Mouse (Mus musculus): ENCODE data around the gene Lin7c.

DNA sequence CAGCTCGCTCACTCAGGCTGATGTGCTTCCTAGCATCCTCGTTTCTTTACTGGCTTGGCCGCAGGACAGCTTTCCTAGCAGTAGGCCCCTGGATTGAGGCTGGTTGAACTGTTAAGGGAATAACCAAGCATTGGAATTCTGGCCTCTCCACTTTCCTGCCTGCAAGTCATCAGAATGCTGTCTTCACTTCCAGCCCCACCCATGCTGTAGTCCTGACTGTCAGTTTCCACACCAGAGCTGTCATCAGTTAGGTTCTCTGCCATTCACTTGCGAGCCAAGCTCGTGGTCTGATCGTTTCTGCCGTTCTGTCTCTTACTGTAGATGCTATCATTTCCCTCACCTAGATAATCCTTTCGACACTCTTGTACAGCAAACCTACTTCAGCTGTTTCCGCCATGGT is 54.3 kb downstream of the Lin7c start:
- no peak for TF ChIP-seq POLR2A (IDR thresholded peaks at IDR 0.05; ENCODE audit: low read depth, low read length)
- TF ChIP-seq CTCF (IDR thresholded peaks at IDR 0.05; ENCODE audit: extremely low read depth, insufficient read length, insufficient replicate concordance, low read depth, low read length): no peak

Data from small intestine, adult 2 months (tissue).